Mouse (Mus musculus): ENCODE results near the gene Camta1.

Camta1 gene

DNA sequence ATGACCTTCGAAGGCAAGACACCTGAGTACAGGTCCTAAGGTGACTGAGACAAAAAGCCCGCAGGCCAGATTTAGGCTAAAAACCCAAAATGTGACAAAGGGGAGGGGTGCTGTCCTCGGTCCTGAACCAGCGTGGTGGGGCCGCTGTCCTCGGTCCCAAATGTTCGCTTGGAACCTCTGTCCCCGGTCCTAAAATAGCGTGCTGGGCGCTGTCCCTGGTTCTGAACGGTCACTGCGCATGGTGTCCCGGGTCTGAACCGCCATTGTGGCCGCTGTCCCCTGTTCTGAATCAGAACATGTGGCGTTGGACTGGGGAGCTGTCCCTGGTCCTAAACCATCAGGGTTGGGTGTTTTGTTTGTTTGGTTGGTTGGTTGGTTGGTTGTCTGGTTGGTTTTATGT is 257.2 kb downstream of the Camta1 start:
- no peak for DNase-seq (ENCODE audit: low spot score in 2 of 2)

- DNase-seq (ENCODE audit: low spot score in 2 of 2) = no peak
Measured at GRCm38 (mm10) chr4:151603586-151603985, 258.1 kb downstream of the Camta1 start.

GRCm38 (mm10) chr4:151595116-151595515 is 266.6 kb downstream of the Camta1 start:
- DNase-seq (ENCODE audit: low spot score in 2 of 2) = no peak

- DNase-seq (ENCODE audit: low spot score in 2 of 2) = no peak
Measured at GRCm38 (mm10) chr4:151593042-151593441, 268.6 kb downstream of the Camta1 start.

DNA sequence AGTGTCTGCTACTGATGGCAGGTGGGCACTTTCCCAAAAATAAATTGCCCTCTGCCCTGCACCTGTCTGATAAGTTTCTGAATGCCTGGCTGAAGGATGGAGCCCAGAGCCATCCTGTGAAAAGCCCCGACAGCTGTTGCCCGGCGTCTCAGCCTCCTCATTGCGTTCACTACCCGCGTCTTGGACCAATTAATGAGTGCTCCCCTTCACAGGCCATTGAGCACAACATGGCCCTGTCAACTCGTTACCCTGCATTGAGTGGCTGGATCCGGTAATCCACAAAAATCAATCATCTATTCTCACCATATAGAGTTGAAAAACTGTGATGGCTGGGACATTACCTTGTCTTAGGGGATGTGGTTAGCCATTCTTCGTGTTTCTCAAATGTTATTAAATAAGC is 275.6 kb downstream of the Camta1 start:
- DNase-seq (ENCODE audit: low spot score in 2 of 2) = no peak

DNA sequence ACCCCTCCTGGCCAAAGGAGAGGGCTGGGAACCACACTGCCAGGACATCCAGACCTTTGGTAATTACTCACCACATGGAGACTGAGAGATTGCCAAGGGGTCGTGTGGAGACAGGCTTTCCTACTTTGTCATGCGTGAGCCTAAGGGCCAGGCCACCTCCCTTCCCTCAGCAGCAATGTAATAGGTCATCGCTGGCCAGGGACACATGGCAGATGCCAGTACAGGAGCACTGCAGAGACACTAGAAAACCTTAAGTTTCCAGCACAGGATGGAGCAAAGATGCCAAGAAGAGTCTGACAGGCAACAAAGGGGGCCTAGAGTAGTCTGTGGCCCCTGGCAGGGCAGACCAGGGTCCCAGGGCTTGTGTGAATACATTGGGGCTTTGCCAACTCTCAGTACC is 283.7 kb downstream of the Camta1 start:
- DNase-seq (ENCODE audit: low spot score in 2 of 2) = no peak

DNA sequence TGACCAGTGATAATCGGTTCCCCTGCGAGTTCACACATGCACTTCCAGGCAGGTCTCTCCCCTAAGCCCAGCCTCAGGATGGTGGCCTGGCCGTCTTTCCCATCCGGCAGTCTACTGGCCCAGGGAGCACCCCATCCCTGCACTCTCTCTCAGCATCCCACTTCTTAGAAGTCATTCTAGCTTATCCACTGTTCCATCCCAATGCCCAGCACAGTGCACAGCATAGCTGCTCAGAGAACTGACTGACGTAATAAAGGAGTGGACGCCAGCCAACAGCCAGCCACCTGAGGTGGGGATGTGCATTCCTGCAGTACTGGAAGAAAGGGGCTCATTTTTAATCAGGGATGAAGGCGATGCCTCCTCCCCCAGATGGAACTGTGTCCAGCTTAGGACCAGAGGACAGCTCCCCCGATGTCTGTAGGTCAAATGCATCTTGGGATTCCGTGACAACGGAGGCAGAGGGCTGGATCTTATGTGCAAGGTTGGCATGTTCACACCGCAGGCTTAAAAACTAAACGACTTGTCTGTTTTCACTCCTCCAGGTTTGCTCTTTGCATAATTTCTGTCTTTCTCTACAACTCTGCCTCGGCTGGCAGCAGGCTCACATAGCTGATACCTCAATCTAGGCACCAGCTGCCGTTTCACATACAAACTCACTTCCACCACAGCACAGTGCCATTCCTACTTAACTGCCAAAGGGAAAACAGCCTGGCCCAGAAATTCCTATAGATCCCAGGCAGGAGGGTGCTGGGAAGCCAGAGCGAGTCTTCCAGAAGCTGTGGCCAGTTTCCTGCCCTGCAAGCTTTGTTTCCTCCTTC is 285.2 kb downstream of the Camta1 start:
- no peak for DNase-seq (ENCODE audit: low spot score in 2 of 2)

DNA sequence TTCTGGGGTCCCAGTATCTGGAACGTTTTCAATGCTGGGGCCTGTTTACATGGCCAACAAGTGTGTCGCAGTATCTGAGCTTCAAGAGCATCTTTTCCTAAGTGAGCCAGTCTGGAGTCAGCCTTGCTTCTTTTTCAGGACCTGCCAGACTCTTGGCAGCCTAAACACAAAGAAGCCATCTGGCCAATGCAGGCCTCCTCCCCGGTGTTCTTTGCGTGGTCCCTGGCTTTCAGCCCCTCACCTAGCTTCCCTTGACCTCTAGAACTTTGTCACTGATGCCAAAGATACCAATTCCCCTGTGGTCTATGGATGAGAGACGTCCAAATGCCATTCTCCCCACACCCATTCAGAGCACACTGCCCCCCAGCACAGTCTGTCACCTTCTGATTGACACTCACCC is 289.0 kb downstream of the Camta1 start:
- no peak for DNase-seq (ENCODE audit: low spot score in 2 of 2)

DNA sequence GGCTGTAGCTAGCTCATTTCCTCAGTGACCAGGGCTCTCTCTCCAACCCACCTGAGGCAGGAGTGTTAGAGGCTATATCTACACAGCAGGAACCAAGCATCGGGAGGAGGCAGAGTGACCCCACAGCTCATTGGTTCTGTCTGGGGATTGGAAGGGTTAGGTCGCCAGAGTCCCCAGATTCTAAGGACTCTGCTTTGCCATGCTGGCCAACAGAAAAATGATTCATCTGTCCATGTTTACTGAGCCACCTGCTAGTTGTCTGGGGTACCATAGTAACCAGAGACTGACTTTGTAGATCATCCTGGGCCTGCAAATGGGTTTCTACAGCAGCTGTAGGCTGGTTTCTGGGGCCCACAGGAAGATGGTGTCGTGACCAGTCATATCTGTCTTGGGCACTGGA is 292.1 kb downstream of the Camta1 start:
- DNase-seq (ENCODE audit: low spot score in 2 of 2) = no peak

DNA sequence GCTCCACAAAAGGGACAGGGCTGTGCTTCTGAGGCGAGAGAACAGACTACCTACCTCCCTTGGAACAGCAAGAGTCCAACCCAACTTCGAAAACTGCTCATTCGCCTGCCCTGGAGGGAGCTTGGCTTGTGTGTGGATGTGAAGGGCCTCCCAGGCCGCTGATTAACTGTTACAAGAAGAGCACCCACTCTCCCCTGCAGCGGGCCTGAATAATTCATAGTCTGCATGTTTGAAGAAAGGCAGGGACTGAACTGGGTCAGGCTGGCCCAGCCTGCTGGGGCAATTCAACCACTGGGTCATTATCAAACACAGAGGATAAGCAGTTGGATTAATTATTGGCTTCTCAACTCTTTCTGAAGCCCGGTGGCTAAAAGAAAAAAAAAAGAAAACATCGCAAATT is 292.8 kb downstream of the Camta1 start:
- no peak for DNase-seq (ENCODE audit: low spot score in 2 of 2)

- DNase-seq (ENCODE audit: low spot score in 2 of 2) = no peak
Measured at GRCm38 (mm10) chr4:151567105-151567504, 294.6 kb downstream of the Camta1 start.

- DNase-seq (ENCODE audit: low spot score in 2 of 2) = no peak
Measured at GRCm38 (mm10) chr4:151555505-151555904, 306.2 kb downstream of the Camta1 start.

DNA sequence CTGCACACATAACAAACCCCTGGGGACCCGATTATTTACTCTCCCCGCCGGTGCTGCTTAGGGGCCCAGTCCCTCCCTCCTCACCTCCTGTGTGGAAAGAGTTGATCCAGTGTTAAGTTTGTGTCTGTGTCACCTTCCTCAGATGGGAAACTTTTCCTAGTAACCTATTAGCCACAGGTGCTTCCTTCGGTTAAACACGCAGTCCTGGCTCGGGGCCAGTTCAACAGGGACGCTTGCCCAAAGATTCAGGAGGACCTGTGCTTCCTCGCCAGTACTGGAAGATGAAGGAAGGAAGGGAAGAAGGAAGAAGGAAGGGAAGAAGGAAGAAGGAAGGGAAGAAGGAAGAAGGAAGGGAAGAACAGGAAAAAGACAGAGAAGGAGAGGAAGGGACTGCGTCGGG is 312.2 kb downstream of the Camta1 start:
- no peak for DNase-seq (ENCODE audit: low spot score in 2 of 2)

DNA sequence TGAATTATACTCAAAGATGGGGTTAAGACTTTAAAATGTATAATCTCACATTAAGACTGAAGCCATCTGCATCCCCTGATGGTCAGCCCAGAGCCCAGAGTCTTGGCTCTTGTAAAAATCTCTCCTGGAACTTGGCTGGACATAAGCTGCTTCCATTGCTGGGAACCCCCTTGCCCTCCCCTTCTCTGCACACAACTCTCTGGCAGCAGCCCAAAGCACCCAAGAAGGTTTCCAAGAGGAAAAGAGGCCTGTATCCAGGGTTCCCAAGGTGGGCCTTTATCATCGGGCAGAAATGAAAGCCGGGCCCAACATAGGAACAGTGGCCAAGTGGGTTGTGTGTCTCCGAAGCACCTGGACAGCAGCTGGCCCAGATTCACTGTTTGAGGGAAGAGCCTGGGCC is 316.2 kb downstream of the Camta1 start:
- DNase-seq (ENCODE audit: low spot score in 2 of 2) = no peak

DNA sequence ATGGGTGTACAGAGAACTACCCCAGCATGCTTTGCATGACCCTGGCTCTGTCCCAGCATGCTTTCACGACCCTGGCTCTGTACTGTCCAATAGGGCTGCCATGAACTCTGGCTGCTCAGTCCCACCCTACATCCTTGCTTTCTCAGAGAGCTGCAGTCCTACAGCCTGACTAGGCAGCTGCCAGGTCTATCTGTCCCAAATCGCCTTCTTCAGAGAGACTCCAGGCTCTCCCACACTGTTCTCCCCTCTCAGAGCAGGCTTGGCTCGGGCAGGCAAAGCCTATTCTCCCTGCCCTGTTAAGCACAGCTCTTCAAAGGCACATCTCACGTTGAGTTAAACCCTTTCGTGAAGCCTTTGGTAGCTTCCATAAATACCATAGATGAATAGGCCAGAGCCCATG is 317.5 kb downstream of the Camta1 start:
- no peak for DNase-seq (ENCODE audit: low spot score in 2 of 2)

DNA sequence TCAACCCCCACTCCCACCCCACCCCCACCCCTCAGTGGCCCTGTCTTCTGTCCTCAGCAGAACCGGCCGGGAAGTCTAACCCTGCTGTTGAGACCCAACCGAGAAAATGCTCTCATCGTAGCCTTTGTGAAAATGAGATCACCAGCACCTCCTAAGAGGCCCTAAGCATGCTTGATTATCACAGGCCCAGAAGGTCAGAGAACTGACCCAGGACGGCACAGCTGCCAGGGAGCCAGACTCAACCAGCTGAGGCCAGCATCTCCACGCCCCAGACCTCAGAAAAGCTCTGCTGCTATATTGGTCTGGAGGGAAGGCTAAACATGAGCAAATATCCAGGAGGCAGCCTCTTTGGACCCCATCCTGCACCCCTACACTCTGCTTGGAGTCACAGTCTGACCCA is 321.1 kb downstream of the Camta1 start:
- DNase-seq (ENCODE audit: low spot score in 2 of 2) = no peak

- DNase-seq (ENCODE audit: low spot score in 2 of 2) = no peak
Measured at GRCm38 (mm10) chr4:151539881-151540280, 321.8 kb downstream of the Camta1 start.

- no peak for DNase-seq (ENCODE audit: low spot score in 2 of 2)
Measured at GRCm38 (mm10) chr4:151539167-151539525, 322.5 kb downstream of the Camta1 start.

DNA sequence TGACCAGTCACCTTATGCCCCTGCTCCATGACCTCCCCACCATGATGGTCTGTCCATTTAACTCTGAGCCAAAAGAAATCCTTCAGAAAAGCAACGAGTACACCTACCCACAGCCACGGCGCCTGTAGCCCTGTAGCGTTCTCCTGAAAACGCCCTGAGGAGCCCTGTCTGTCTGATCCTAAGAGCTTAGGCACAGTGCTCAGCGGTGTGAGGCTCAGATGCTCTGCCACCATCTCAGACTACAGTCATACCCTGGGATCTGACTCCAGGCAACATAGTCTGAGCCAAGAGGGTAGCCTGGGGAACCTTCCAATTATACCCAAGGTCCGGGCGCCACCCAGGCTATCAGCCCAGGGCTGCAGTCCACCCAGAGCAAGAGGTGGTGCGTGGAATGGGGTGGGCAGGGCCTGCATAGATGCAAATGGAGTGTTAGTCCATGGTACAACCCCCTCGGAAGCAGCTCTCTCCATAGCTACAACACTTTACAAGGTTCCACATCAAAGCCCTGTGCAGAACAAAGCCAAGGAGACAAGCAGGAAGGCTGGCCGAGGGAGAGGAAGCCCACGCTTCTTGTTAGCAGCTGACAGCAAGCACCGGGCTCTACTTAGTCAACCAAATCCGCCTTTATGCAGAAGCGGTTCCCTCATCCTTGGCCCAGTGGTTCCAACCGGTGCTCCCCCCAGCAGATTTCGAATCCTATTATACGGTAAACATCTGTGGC is 323.1 kb downstream of the Camta1 start:
- no peak for DNase-seq (ENCODE audit: low spot score in 2 of 2)

DNA sequence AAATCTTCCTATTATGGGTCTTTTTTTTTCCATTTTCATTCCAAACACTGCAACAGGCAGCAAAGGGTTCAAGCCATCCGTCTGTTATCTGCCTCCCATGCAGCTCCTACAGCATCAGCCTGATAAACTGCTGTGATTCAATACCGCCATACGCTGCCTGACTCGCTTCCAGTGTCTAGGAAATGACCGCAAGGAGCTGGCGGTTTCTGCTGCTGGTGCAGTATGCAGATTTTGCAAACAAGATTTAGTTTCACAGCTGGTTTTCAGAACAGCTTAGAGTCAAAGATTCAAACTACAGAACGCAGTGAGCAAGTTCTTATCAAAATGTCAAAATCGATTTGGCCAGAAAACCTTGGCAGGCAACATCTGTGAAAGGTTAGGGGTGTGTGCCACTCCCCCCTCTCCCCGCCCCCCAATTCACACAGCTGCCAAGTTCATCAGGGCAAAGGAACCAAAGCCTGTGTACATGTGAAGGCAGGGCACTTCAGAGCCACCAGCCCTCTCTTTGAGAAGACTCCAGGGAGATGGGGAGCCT is 325.7 kb downstream of the Camta1 start:
- no peak for DNase-seq (ENCODE audit: low spot score in 2 of 2)

- no peak for DNase-seq (ENCODE audit: low spot score in 2 of 2)
Measured at GRCm38 (mm10) chr4:151533451-151533850, 328.2 kb downstream of the Camta1 start.

- DNase-seq (ENCODE audit: low spot score in 2 of 2) = no peak
Measured at GRCm38 (mm10) chr4:151528436-151528835, 333.2 kb downstream of the Camta1 start.

DNA sequence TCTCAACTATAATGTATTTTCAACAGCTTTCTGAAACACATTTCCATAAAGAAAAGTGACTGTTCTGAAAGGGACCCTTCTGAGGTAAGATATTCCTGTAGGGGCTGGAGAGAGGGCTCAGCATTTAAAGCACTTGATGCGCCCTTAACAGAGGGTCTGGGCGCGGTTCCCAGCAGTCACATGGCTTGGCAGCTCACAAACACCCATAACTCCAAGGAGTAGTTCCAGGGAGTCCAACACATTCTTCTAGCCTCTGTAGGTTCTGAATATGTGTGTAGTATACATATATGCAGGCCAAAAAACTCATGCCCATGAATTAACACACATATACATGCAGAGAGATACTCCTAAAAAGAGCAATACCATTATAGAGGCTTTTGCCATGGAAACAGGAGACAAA is 333.9 kb downstream of the Camta1 start:
- DNase-seq (ENCODE audit: low spot score in 2 of 2) = no peak
